Mouse (Mus musculus) retina, adult 2 months (tissue): ENCODE data around the gene Comp.

Experiments
- DNase-seq: peaks from one replicate; pipeline ENCODE4 v3.0.0-alpha.2; 2012; ENCODE audit warnings: low read depth, low spot score

The Comp gene

GRCm38 (mm10) chr8:70373397-70374317, at the start of gene Comp:
Comp (plus strand) TSS chr8:70373558.
- no peak for DNase-seq

DNA sequence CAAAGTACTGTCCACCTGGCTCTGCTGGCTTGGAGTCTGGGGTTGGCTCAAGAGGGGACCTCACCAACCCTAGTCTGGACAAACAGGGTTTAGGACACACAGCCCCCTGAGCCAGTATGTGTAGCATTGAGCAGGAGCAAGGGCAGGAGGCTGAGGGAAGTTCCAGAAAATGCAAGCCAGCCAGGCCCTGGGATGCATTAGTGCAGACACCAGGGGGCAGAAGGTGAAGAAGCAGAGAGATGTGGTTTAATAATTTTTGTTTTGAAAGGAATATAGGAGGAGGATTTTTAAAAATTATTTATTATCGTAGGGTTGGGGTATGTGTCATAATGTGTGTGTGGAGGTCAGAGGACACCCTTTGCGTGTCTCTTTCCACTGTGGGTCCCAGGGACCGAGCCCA, 49.6 kb upstream of the Comp start:
- no peak for DNase-seq

- no peak for DNase-seq
Measured at GRCm38 (mm10) chr8:70327512-70327911, 45.8 kb upstream of the Comp start.

GRCm38 (mm10) chr8:70329124-70329834, 44.1 kb upstream of the Comp start, which contains the start of gene Gdf1:
Gdf1 (plus strand) TSS chr8:70329817.
- DNase-seq = no peak

DNA sequence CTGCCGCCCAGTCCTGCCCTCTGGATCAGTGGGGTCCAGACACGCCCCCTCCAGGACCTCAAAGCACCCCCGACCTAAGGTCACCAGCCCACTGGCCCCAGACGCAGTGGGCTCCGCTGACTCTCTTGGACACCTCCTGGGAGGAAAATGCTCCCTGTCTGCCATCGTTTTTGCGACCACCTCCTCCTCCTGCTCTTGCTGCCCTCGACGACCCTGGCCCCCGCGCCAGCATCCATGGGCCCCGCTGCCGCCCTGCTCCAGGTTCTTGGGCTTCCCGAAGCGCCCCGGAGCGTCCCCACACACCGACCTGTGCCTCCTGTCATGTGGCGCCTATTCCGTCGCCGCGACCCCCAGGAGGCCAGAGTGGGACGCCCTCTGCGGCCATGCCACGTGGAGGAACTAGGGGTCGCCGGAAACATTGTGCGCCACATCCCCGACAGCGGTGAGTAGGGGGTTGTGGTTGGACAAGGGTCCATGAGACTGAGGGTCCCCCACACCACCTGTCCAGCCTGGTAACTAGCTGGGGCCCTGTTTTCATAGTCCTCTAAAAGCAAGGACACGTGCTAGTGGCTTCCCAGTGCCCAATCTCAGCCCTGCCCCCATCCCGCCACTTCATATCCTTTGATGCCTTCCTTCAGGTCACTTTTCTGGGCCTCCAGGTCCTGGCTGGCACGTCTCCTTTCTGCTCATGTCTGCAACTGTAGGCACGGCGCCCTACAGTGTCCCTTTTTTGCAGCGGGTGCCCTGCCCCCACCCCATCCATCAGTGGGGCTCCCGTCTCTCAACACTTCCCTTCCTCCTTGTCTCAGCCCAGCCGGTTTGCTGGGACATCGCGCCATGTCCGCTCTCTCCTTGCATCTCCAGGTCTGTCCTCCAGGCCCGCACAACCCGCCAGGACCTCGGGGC, 43.3 kb upstream of the Comp start:
- DNase-seq = no peak

GRCm38 (mm10) chr8:70330741-70331364, 42.5 kb upstream of the Comp start:
- no peak for DNase-seq

DNA sequence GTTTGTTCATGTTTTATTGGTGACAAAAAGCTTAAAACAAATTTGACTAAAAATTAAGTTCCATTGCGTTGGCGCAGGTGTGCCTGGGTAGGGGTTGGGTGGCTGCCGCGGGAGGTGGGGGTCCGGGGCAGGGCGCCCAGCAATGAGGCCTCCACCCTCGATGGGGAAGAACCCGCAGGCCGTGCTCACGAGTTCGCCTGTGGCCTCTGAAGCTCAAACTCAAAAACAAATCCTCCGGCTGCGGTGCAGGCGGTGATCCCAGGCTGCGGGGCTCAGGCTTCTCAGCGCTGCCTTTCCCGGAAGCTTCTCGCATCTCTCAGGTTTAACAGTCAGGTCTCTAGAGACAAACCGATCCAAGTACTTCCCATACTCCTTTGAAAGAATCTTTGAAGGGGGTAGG, 41.8 kb upstream of the Comp start:
- no peak for DNase-seq

DNA sequence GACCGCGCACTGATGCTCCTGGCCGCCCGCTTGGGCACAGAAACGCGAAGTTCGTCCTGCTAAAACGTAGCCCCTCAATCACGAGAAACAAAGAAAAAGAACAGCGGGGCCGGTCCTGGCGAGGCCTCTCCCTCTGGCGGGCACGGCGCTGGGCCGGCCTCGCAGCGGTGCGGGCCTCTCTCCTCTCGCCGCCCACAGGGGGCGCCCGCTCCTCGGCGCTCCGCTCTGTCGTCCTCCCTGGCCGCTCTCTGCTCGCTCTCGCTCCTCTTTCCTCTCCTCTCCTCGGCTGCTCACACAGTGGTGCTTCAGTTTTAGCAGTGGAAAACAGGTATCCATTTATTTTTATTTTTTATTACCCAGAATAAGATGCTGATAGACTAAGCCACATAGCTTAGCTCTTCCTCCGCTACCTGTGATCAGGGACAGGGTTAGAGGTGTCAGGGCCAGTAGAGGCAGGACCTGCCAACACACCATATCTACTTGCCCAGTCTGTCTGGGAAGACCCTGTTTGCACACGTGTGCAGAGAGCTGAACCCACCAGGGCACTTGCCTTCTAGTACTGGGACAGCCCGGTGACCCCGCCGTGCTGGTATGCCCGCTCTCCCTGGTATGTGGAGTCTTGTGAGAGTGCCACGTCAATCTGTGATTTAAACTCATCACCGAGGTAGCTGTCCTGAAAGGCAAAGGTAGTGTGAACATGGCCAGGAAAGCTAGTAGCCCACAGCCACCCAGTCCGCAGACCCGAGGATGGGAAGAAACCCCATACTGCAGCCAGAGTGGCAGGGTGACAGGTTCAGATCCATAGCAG, 41.1 kb upstream of the Comp start:
- no peak for DNase-seq

- no peak for DNase-seq
Measured at GRCm38 (mm10) chr8:70332878-70333202, 40.5 kb upstream of the Comp start.

DNA sequence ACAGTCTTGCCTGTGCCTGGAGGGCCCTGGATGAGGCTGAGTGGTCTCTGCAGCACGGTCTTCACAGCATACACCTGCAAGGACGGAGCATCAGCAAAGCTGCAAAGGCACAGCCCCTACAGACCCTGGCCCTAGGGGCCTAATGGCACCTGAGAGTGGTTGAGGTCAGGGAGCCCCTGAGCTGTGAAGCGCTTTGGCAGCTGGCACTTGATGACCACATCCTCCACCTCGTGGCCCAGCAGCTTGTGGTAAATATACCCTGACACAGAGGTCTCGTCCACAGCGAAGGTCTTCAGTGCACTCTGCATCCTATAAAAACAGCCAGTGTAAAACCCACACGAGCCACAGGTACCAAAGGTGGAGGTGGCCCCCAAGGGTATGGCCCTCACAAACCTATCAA, 34.4 kb upstream of the Comp start:
- DNase-seq = no peak

GRCm38 (mm10) chr8:70340659-70341058, 32.7 kb upstream of the Comp start:
- no peak for DNase-seq

- DNase-seq = no peak
Measured at GRCm38 (mm10) chr8:70342007-70342406, 31.4 kb upstream of the Comp start.

DNA sequence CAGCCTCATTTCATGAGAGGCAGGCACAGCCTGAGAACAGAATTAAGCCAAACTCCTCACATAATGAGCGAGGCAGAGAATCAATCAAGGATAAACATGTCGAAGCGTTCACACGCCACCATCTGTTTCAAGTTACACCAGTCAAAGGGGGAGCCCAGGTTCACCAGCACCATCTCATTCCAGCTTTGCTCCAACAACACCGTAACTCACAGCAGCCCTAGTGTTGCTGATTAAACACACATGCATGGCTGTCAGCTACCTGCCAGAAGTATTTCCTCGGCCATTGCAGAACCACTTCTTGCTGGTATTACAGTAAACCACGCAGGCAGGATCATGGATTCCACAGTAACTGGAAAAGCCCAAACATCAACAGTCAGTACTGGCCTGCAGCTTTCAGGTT, 30.3 kb upstream of the Comp start:
- no peak for DNase-seq

- DNase-seq = no peak
Measured at GRCm38 (mm10) chr8:70343696-70344095, 29.7 kb upstream of the Comp start.

- no peak for DNase-seq
Measured at GRCm38 (mm10) chr8:70344279-70344678, 29.1 kb upstream of the Comp start.

GRCm38 (mm10) chr8:70347443-70347842, 25.9 kb upstream of the Comp start:
- DNase-seq = no peak

DNA sequence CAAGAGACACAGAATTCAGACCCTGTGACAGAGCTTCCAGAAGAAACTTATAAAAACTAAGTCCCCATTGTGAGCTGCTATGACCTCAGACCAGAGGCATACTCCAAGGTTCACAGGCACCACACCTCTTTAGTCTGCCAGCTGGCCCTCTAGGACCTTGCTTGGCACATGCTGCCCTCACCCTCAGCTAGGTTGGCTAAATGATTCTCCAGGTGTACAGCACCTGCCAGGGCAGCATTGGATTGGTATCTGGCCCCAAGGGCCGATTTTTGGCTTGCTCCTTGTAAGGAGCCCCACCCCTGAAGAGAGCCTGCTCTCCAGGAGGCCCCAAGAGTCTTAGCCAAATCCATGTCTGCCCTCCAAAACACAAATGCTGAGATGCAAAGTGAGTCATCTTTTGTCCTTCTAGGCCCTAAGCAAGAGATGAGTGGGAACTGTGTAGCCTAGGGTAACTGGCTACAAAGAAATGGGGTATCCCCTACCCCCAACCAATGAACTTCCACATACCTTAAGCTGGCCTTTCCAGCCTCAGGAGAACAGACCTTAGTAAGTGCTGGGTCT, 25.4 kb upstream of the Comp start:
- DNase-seq = no peak

DNA sequence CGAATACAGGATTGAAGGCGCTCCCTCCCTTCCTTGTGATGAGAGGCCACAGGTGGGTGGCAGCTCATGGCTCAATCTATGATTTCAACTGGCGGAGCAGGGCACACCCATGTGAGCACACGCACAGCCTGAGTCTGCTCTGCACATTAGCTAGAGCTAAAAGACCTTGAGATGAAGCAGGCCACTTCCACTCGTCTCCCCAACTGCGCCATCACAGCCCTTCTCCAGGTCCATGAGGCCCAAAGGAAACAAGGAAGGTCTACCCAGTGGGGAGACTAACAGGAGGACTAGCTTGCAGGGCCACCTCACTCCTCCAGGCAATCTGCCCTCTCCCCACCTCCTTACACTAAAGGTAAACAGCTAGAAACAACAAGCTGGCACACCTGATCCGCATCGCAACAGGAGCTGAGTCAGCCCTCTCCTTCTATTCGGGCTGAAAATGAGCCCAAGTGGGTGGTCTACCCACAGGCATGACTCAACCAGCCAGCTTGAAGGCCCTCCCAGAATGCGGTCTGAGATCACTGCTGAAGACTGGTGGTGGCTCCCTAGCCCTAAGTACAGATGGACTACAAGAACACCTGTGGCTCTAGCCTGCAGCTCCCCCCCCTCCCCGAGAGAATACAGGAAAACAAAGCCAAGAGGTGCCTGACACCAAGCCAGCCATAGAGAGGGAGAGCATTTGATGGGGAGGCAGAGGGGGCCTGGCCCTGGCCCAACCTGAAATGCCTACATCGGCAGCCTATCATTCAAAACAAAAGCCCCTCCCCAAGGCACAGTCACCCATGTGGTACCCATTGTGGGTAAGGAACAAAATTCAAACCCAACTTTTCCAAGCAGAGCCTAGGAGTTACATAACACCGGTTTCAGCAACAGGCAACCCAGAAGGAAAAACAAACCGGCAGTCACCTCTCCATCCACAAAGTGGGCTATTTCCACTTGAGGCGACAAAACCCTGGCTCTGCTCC, 22.0 kb upstream of the Comp start:
- no peak for DNase-seq

GRCm38 (mm10) chr8:70352000-70352384, 21.4 kb upstream of the Comp start:
- no peak for DNase-seq
